Mouse (Mus musculus): Measurements from ENCODE around the gene 2010111I01Rik.
A peak's percentile ranks its signal among the peaks of the same experiment; 100 is the strongest.

The 2010111I01Rik gene

GRCm38 (mm10) chr13:63151028-63151738 lies 186.5 kb downstream of the 2010111I01Rik start:
- no peak for DNase-seq (ENCODE audit: low read depth, low spot score)

- DNase-seq (ENCODE audit: low read depth, low spot score) = no peak
Observed at GRCm38 (mm10) chr13:63152498-63152897, 187.8 kb downstream of the 2010111I01Rik start.

- DNase-seq (ENCODE audit: low read depth, low spot score) = no peak
Observed at GRCm38 (mm10) chr13:63153397-63153796, 188.7 kb downstream of the 2010111I01Rik start.

- peak; percentile 55 for DNase-seq (ENCODE audit: low read depth, low spot score)
Observed at GRCm38 (mm10) chr13:63154851-63155571, 190.3 kb downstream of the 2010111I01Rik start.

GRCm38 (mm10) chr13:63156264-63156663 lies 191.6 kb downstream of the 2010111I01Rik start:
- DNase-seq (ENCODE audit: low read depth, low spot score) = no peak

GRCm38 (mm10) chr13:63170282-63171073 lies 205.8 kb downstream of the 2010111I01Rik start:
- no peak for DNase-seq (ENCODE audit: low read depth, low spot score)

- no peak for DNase-seq (ENCODE audit: low read depth, low spot score)
Observed at GRCm38 (mm10) chr13:63171347-63172096, 206.8 kb downstream of the 2010111I01Rik start.

- no peak for DNase-seq (ENCODE audit: low read depth, low spot score)
Observed at GRCm38 (mm10) chr13:63172097-63172445, 207.4 kb downstream of the 2010111I01Rik start.

GRCm38 (mm10) chr13:63174252-63175020 lies 209.7 kb downstream of the 2010111I01Rik start:
- no peak for DNase-seq (ENCODE audit: low read depth, low spot score)

- no peak for DNase-seq (ENCODE audit: low read depth, low spot score)
Observed at GRCm38 (mm10) chr13:63176131-63176530, 211.4 kb downstream of the 2010111I01Rik start.

GRCm38 (mm10) chr13:63177232-63177631 lies 212.5 kb downstream of the 2010111I01Rik start:
- DNase-seq (ENCODE audit: low read depth, low spot score) = no peak

GRCm38 (mm10) chr13:63180641-63181235 lies 216.0 kb downstream of the 2010111I01Rik start:
- no peak for DNase-seq (ENCODE audit: low read depth, low spot score)

GRCm38 (mm10) chr13:63184946-63185345 lies 220.3 kb downstream of the 2010111I01Rik start:
- DNase-seq (ENCODE audit: low read depth, low spot score) = no peak

- DNase-seq (ENCODE audit: low read depth, low spot score) = no peak
Observed at GRCm38 (mm10) chr13:63186217-63186616, 221.5 kb downstream of the 2010111I01Rik start.

- DNase-seq (ENCODE audit: low read depth, low spot score) = no peak
Observed at GRCm38 (mm10) chr13:63186642-63187041, 221.9 kb downstream of the 2010111I01Rik start.

- DNase-seq (ENCODE audit: low read depth, low spot score) = no peak
Observed at GRCm38 (mm10) chr13:63187145-63188143, 222.8 kb downstream of the 2010111I01Rik start.

- no peak for DNase-seq (ENCODE audit: low read depth, low spot score)
Observed at GRCm38 (mm10) chr13:63188306-63188705, 223.6 kb downstream of the 2010111I01Rik start.

GRCm38 (mm10) chr13:63188811-63189210 lies 224.1 kb downstream of the 2010111I01Rik start:
- DNase-seq (ENCODE audit: low read depth, low spot score) = no peak

- no peak for DNase-seq (ENCODE audit: low read depth, low spot score)
Observed at GRCm38 (mm10) chr13:63193423-63193822, 228.7 kb downstream of the 2010111I01Rik start.
